Mouse (Mus musculus) liver, embryonic 14.5 days (tissue): ENCODE data around the gene Kcnk10.

Experiments
- CTCF ChIP-seq: IDR thresholded peaks from 2 replicates; pipeline ENCODE4 v1.5.1; 2016; ENCODE audit warnings: antibody characterized with exemption, low read depth, control low read depth
- EP300 ChIP-seq: IDR thresholded peaks from 2 replicates; pipeline ENCODE4 v1.6.1; 2016; ENCODE audit warnings: antibody characterized with exemption, low read depth

DNA sequence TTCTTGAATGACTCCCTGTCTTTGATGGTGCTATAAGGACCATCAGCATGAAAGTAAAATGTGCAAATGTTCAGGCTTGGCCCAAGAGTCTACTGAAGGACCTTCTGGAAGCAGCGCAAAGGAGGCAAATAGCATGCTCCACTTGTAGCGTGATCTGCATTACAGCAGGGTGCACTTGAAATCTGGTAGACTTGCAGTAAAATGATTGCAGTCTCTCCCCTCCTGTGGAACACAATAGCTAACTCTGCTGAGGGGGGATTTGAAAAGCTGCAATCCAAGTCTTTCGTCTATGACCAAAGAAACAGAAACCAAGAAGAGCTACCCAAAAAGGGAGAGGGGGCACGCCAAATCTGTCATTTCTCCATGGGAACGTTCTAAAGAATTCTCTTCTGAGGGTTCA is 97.1 kb downstream of the Kcnk10 start:
- no peak for TF ChIP-seq EP300
- TF ChIP-seq CTCF: no peak
